Mouse (Mus musculus): ENCODE results near the gene Rfx1. TPM values are rescaled to one million over a fixed set of nuclear protein-coding genes. Genes with fewer than 3 reads are reported as not detected.

Gene Rfx1
- 28.4 and 31.7 TPM in 2 replicates for total RNA-seq (2014; rRNA removed)
- 7.2 and 8.8 TPM in 2 replicates for polyA plus RNA-seq (2015; fragmentation: Nextera tagmentation; extraction: Ambion mirVana)

- Histone ChIP-seq H3K9me3 (ENCODE audit: low read length) (no peaks in the 10 kb centered on the region), H3K4me1 (ENCODE audit: insufficient read depth, low read length) (peaks cover 8% of the 10 kb centered on the region), H3K4me2 (ENCODE audit: low read depth, low read length, poor library complexity, severe bottlenecking) (peak within 1 kb of the TSS; percentile 87), H3K9ac (replicated peaks; ENCODE audit: low read length, poor library complexity, severe bottlenecking) (peak within 1 kb of the TSS; percentile 89), H3K36me3 (ENCODE audit: insufficient read depth, low read length) (no peaks in the 10 kb centered on the region), H3K27me3 (ENCODE audit: insufficient read depth, low read length) (no peaks in the 10 kb centered on the region), H3K4me3 (ENCODE audit: low read depth, low read length) (peak within 1 kb of the TSS; percentile 89), H3K27ac (ENCODE audit: low read depth, low read length) (peak within 1 kb of the TSS; percentile 96)
- no peak for TF ChIP-seq CTCF (IDR thresholded peaks at IDR 0.05)
- peak; percentile 98 for ATAC-seq (ENCODE audit: low FRiP score)
- DNase-seq (ENCODE audit: low spot score), result peak; percentile 100
- under 1% methylated on average over 51 of the region's 51 CpGs for WGBS
Observed at GRCm38 (mm10) chr8:84066291-84066930, at the start of gene Rfx1. TSS of gene Rfx1 (plus strand) at chr8:84066834.

GRCm38 (mm10) chr8:84019738-84020137, 46.9 kb upstream of the Rfx1 start:
- no peak for TF ChIP-seq CTCF (IDR thresholded peaks at IDR 0.05)
- Histone ChIP-seq H3K27ac (ENCODE audit: low read depth, low read length) (no peak overlapping the region), H3K9me3 (ENCODE audit: low read length) (no peaks in the 10 kb centered on the region)

GRCm38 (mm10) chr8:84021096-84021495, 45.5 kb upstream of the Rfx1 start, which contains the start of gene Palm3:
TSS of gene Palm3 (plus strand) at chr8:84021471.
- DNase-seq (ENCODE audit: low spot score), result no peak
- ATAC-seq (ENCODE audit: low FRiP score), result no peak
- 7% methylated on average over 18 of the region's 18 CpGs for WGBS
- no peak within 1 kb of the TSS for H3K4me3 ChIP-seq (ENCODE audit: low read depth, low read length)
- no peaks in the 10 kb centered on the region for H3K36me3 ChIP-seq (ENCODE audit: insufficient read depth, low read length)
- H3K27me3 ChIP-seq (ENCODE audit: insufficient read depth, low read length), result 0 out of 2 replicates have a peak, but pooled peaks cover 8% of the 10 kb centered on the region
- H3K4me1 ChIP-seq (ENCODE audit: insufficient read depth, low read length), result no peaks in the 10 kb centered on the region
- no peak for TF ChIP-seq CTCF (IDR thresholded peaks at IDR 0.05)
- H3K4me2 ChIP-seq (ENCODE audit: low read depth, low read length, poor library complexity, severe bottlenecking), result no peak within 1 kb of the TSS
- H3K9me3 ChIP-seq (ENCODE audit: low read length), result no peaks in the 10 kb centered on the region
- H3K27ac ChIP-seq (ENCODE audit: low read depth, low read length), result no peak within 1 kb of the TSS
- H3K9ac ChIP-seq (replicated peaks; ENCODE audit: low read length, poor library complexity, severe bottlenecking), result no peak within 1 kb of the TSS

More at GRCm38 (mm10) chr8:84019738-84020137, 46.9 kb upstream of the Rfx1 start:
- DNase-seq (ENCODE audit: low spot score) (no peak), ATAC-seq (ENCODE audit: low FRiP score) (no peak)
- WGBS, result 85% methylated on average over 9 of the region's 9 CpGs
- H3K4me2 ChIP-seq (ENCODE audit: low read depth, low read length, poor library complexity, severe bottlenecking), result no peak overlapping the region
- H3K4me1 ChIP-seq (ENCODE audit: insufficient read depth, low read length), result no peaks in the 10 kb centered on the region
- no peaks in the 10 kb centered on the region for H3K36me3 ChIP-seq (ENCODE audit: insufficient read depth, low read length)
- 0 out of 2 replicates have a peak, but pooled peaks cover 8% of the 10 kb centered on the region for H3K27me3 ChIP-seq (ENCODE audit: insufficient read depth, low read length)
- no peak overlapping the region for H3K4me3 ChIP-seq (ENCODE audit: low read depth, low read length)
- H3K9ac ChIP-seq (replicated peaks; ENCODE audit: low read length, poor library complexity, severe bottlenecking), result no peak overlapping the region

DNA sequence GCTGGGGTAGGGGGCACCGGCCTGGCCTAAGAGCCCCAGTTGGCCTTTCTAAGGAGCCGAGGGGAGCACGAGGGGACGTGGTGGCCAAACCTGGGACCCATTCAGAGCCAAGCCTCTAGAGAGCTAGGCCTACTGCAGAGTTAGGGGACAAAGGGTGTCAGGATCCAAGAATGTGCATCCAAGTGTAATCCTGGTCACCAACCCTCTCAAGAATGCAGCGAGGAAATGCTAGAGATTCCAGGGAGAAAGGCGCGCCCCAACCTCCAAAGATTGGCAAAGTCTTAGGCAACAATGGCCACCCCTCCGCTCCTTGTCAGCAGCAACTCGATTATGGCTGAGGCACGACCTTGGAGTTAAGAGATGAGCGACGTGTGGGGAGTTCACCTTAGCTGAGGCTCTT, 45.1 kb upstream of the Rfx1 start:
- Histone ChIP-seq H3K4me2 (ENCODE audit: low read depth, low read length, poor library complexity, severe bottlenecking) (no peak overlapping the region), H3K36me3 (ENCODE audit: insufficient read depth, low read length) (no peaks in the 10 kb centered on the region), H3K9me3 (ENCODE audit: low read length) (no peaks in the 10 kb centered on the region), H3K4me1 (ENCODE audit: insufficient read depth, low read length) (no peaks in the 10 kb centered on the region), H3K9ac (replicated peaks; ENCODE audit: low read length, poor library complexity, severe bottlenecking) (no peak overlapping the region), H3K27me3 (ENCODE audit: insufficient read depth, low read length) (peaks cover 10% of the 10 kb centered on the region; the same call in 1 of the 2 replicates), H3K4me3 (ENCODE audit: low read depth, low read length) (no peak overlapping the region), H3K27ac (ENCODE audit: low read depth, low read length) (no peak overlapping the region)
- WGBS, result 33% methylated on average over 12 of the region's 12 CpGs
- ATAC-seq (ENCODE audit: low FRiP score) (no peak), DNase-seq (ENCODE audit: low spot score) (no peak)
- TF ChIP-seq CTCF (IDR thresholded peaks at IDR 0.05), result no peak

DNA sequence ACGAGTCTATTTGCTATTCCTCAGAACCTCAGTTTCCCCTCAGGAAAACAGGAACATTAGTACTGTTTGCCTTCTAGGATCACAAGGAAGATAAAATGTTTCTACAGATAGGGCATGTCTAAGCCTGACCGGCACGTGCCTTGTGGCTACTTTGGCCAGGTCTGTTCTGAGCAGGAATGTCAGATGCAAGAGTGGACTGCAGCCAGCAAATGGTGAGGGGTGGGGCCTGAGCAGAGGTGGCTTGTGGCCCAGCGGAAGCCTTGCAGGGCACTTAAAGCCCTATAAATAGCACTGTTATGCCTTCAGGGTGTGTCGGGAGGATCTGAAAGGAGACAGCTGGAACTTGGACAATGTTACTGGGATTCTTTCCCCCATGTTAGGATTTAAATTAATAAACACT, 43.5 kb upstream of the Rfx1 start:
- Histone ChIP-seq H3K4me3 (ENCODE audit: low read depth, low read length) (no peak overlapping the region), H3K36me3 (ENCODE audit: insufficient read depth, low read length) (no peaks in the 10 kb centered on the region), H3K27me3 (ENCODE audit: insufficient read depth, low read length) (peaks cover 22% of the 10 kb centered on the region; the same call in 1 of the 2 replicates), H3K4me2 (ENCODE audit: low read depth, low read length, poor library complexity, severe bottlenecking) (no peak overlapping the region), H3K9me3 (ENCODE audit: low read length) (no peaks in the 10 kb centered on the region), H3K9ac (replicated peaks; ENCODE audit: low read length, poor library complexity, severe bottlenecking) (no peak overlapping the region), H3K4me1 (ENCODE audit: insufficient read depth, low read length) (no peaks in the 10 kb centered on the region), H3K27ac (ENCODE audit: low read depth, low read length) (no peak overlapping the region)
- DNase-seq (ENCODE audit: low spot score) (no peak), ATAC-seq (ENCODE audit: low FRiP score) (no peak)
- TF ChIP-seq CTCF (IDR thresholded peaks at IDR 0.05), result no peak
- 53% methylated on average over 5 of the region's 5 CpGs for WGBS

- Histone ChIP-seq H3K27ac (ENCODE audit: low read depth, low read length) (no peak overlapping the region), H3K36me3 (ENCODE audit: insufficient read depth, low read length) (no peaks in the 10 kb centered on the region), H3K9me3 (ENCODE audit: low read length) (no peaks in the 10 kb centered on the region), H3K4me3 (ENCODE audit: low read depth, low read length) (no peak overlapping the region), H3K27me3 (ENCODE audit: insufficient read depth, low read length) (peaks cover 27% of the 10 kb centered on the region; the same call in 1 of the 2 replicates), H3K4me1 (ENCODE audit: insufficient read depth, low read length) (no peaks in the 10 kb centered on the region), H3K9ac (replicated peaks; ENCODE audit: low read length, poor library complexity, severe bottlenecking) (no peak overlapping the region), H3K4me2 (ENCODE audit: low read depth, low read length, poor library complexity, severe bottlenecking) (no peak overlapping the region)
- DNase-seq (ENCODE audit: low spot score) (no peak), ATAC-seq (ENCODE audit: low FRiP score) (no peak)
- 53% methylated on average over 1 of the region's 1 CpGs for WGBS
- TF ChIP-seq CTCF (IDR thresholded peaks at IDR 0.05), result no peak
Observed at GRCm38 (mm10) chr8:84023631-84024030, 43.0 kb upstream of the Rfx1 start.
